Mouse (Mus musculus): Measurements from ENCODE around the gene Zfp787. TPM values are rescaled to one million over a fixed set of nuclear protein-coding genes. Genes with fewer than 3 reads are reported as not detected.

Gene Zfp787
- polyA plus RNA-seq, 1 experiment from 2014 or later: 10.0 TPM

DNA sequence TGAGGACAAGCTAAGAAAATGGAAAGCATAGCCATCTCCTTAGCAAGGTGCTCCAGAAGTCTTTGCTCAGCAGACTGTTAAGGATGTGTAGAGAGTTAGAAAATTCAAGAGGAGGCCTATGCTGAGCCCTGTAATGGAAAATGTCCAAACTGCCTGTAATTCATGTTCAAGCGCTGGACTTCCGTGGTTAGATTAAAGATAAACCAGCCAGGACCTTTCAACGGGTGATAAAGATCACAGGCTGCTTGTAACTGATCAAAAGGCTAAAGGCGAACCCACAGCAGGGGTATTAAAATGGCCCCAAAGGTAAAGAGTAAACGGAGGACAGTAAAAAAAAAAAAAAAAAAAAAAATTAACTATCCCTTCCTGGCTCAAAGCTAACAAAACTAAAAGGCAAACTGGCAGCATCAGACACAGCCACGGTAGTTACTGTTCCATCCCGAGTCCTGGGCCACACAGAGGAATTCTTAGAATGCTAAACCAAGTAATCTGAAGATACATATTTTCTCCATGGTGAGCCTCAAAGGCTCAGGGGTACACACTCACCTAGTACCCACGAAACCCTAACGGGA is 1.2 kb upstream of the Zfp787 start:
- ATAC-seq (ENCODE audit: low read depth): no peak
- peak overlapping the region; percentile 89 for H3K27ac ChIP-seq (ENCODE audit: low read length)
- peak overlapping the region; percentile 82 for H3K4me3 ChIP-seq (ENCODE audit: low read depth, low read length)
- H3K27me3 ChIP-seq (ENCODE audit: control insufficient read depth, insufficient read depth, low read depth, low read length): no peaks in the 10 kb centered on the region
- peak overlapping the region; percentile 79 for H3K4me2 ChIP-seq (ENCODE audit: low read depth, low read length)
- H3K36me3 ChIP-seq (ENCODE audit: control insufficient read depth, insufficient read depth): no peaks in the 10 kb centered on the region
- H3K4me1 ChIP-seq (ENCODE audit: control insufficient read depth, low read depth, low read length): peaks cover 44% of the 10 kb centered on the region
- 22% methylated on average over 9 of the region's 9 CpGs for WGBS (ENCODE audit: insufficient replicate concordance)
- H3K9ac ChIP-seq (ENCODE audit: low read depth, low read length): peak overlapping the region; percentile 86
- no peaks in the 10 kb centered on the region for H3K9me3 ChIP-seq (replicated peaks; ENCODE audit: control insufficient read depth, low read length)

DNA sequence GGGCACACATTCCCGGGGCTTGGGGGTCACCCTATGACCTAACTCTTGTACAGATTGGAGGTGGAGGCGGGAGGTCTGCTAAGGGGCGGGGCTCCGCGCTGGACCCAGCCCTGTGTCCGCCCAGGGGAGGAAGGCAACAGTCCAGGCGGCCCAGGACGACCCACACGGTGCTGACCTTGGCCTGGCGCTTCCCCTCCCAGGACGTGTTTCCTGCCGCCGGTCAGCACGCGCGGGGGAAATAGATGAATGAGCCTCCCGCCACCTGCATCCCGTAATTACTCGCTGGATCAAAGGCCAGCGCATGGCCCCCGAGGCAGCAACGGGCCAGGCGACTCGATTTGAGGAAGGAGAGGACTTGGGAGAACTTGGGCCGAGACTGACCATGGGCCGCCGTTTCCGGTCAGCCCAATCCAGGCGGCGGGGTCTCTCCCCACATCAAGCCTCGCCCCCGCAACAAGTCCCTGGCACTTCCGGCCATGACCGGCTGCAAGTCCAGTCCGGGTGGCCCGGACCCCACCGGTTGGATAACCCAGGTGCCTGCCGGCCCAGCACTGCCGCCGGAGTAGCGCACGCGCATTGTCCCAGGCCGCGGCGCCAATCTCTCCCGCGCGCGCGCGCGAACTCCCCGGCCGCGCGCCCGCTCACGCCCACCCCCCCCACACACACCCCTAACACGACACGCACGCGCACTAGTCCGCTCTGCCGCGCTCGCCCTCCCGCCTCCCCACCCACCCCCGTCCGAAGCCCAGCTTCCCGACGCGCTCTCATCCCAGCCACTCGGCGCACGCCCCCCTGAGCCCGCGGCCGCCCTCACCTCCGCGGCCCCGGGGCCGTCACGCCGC is 545 bp downstream of the Zfp787 start:
- H3K36me3 ChIP-seq (ENCODE audit: control insufficient read depth, insufficient read depth): no peaks in the 10 kb centered on the region
- no peaks in the 10 kb centered on the region for H3K27me3 ChIP-seq (ENCODE audit: control insufficient read depth, insufficient read depth, low read depth, low read length)
- H3K27ac ChIP-seq (ENCODE audit: low read length): peak overlapping the region; percentile 89
- H3K4me1 ChIP-seq (ENCODE audit: control insufficient read depth, low read depth, low read length): peaks cover 48% of the 10 kb centered on the region
- under 1% methylated on average over 68 of the region's 85 CpGs for WGBS (ENCODE audit: insufficient replicate concordance)
- no peaks in the 10 kb centered on the region for H3K9me3 ChIP-seq (replicated peaks; ENCODE audit: control insufficient read depth, low read length)
- H3K4me2 ChIP-seq (ENCODE audit: low read depth, low read length): peak overlapping the region; percentile 79
- ATAC-seq (ENCODE audit: low read depth): peak; percentile 69
- peak overlapping the region; percentile 86 for H3K9ac ChIP-seq (ENCODE audit: low read depth, low read length)
- H3K4me3 ChIP-seq (ENCODE audit: low read depth, low read length): peak overlapping the region; percentile 82

GRCm38 (mm10) chr7:6154164-6154563 is 1.6 kb downstream of the Zfp787 start:
- no peak overlapping the region for H3K9ac ChIP-seq (ENCODE audit: low read depth, low read length)
- H3K4me1 ChIP-seq (ENCODE audit: control insufficient read depth, low read depth, low read length): peaks cover 51% of the 10 kb centered on the region
- peak overlapping the region; percentile 82 for H3K4me3 ChIP-seq (ENCODE audit: low read depth, low read length)
- WGBS (ENCODE audit: insufficient replicate concordance): 37% methylated on average over 5 of the region's 5 CpGs
- peak overlapping the region; percentile 79 for H3K4me2 ChIP-seq (ENCODE audit: low read depth, low read length)
- ATAC-seq (ENCODE audit: low read depth): no peak
- H3K27ac ChIP-seq (ENCODE audit: low read length): peak overlapping the region; percentile 89
- no peaks in the 10 kb centered on the region for H3K9me3 ChIP-seq (replicated peaks; ENCODE audit: control insufficient read depth, low read length)
- H3K27me3 ChIP-seq (ENCODE audit: control insufficient read depth, insufficient read depth, low read depth, low read length): no peaks in the 10 kb centered on the region
- H3K36me3 ChIP-seq (ENCODE audit: control insufficient read depth, insufficient read depth): no peaks in the 10 kb centered on the region

DNA sequence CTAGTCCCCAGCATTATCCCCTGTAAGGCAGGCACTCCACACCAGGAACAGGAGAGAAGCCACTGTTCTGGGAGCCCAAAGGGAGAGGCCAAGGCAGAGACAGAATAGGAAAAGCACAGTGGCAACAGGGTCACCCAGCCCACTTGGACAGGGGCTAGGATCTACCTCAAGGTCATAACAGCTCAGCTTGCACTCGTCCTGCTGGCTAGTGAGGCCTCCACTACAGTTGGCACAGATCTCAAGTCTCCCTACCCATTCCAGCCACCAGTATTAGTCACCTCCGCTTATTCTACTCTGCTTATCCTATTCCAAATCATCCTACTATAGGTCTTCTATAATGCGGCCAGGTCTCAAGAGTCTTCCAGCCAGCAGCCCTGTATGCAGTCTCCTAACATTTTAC is 2.7 kb downstream of the Zfp787 start:
- no peaks in the 10 kb centered on the region for H3K27me3 ChIP-seq (ENCODE audit: control insufficient read depth, insufficient read depth, low read depth, low read length)
- H3K4me3 ChIP-seq (ENCODE audit: low read depth, low read length): no peak overlapping the region
- peaks cover 61% of the 10 kb centered on the region for H3K4me1 ChIP-seq (ENCODE audit: control insufficient read depth, low read depth, low read length)
- H3K9ac ChIP-seq (ENCODE audit: low read depth, low read length): no peak overlapping the region
- WGBS (ENCODE audit: insufficient replicate concordance): 75% methylated on average over 3 of the region's 3 CpGs
- no peak for ATAC-seq (ENCODE audit: low read depth)
- H3K36me3 ChIP-seq (ENCODE audit: control insufficient read depth, insufficient read depth): no peaks in the 10 kb centered on the region
- no peak overlapping the region for H3K27ac ChIP-seq (ENCODE audit: low read length)
- no peak overlapping the region for H3K4me2 ChIP-seq (ENCODE audit: low read depth, low read length)
- no peaks in the 10 kb centered on the region for H3K9me3 ChIP-seq (replicated peaks; ENCODE audit: control insufficient read depth, low read length)

DNA sequence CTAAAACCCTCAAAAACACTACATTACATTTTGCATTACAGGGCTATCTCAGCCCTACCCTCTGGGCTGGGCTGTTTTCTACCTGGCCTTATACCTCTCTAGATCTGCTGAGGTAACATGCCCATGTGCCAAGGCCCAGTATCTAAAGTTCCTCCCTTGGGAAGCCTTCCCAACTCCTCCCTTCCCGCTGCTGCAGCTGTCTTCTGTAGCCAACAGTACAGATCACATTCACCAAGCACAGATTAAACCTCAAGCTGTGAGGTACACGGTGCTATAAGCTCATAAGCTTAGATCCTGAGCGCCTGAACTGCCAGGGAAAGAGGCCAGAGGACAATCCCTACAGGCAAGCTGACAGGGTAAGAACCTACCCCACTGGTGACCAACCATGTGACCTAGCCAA is 3.8 kb downstream of the Zfp787 start:
- Histone ChIP-seq H3K4me3 (ENCODE audit: low read depth, low read length) (no peak overlapping the region), H3K4me1 (ENCODE audit: control insufficient read depth, low read depth, low read length) (peaks cover 61% of the 10 kb centered on the region), H3K27me3 (ENCODE audit: control insufficient read depth, insufficient read depth, low read depth, low read length) (no peaks in the 10 kb centered on the region), H3K9ac (ENCODE audit: low read depth, low read length) (no peak overlapping the region), H3K36me3 (ENCODE audit: control insufficient read depth, insufficient read depth) (no peaks in the 10 kb centered on the region), H3K9me3 (replicated peaks; ENCODE audit: control insufficient read depth, low read length) (no peaks in the 10 kb centered on the region), H3K27ac (ENCODE audit: low read length) (no peak overlapping the region), H3K4me2 (ENCODE audit: low read depth, low read length) (no peak overlapping the region)
- 58% methylated on average over 3 of the region's 3 CpGs for WGBS (ENCODE audit: insufficient replicate concordance)
- ATAC-seq (ENCODE audit: low read depth): no peak

GRCm38 (mm10) chr7:6151266-6151665 is 4.5 kb downstream of the Zfp787 start:
- Histone ChIP-seq H3K4me2 (ENCODE audit: low read depth, low read length) (no peak overlapping the region), H3K9me3 (replicated peaks; ENCODE audit: control insufficient read depth, low read length) (no peaks in the 10 kb centered on the region), H3K4me1 (ENCODE audit: control insufficient read depth, low read depth, low read length) (peaks cover 61% of the 10 kb centered on the region), H3K4me3 (ENCODE audit: low read depth, low read length) (no peak overlapping the region), H3K9ac (ENCODE audit: low read depth, low read length) (no peak overlapping the region), H3K36me3 (ENCODE audit: control insufficient read depth, insufficient read depth) (no peaks in the 10 kb centered on the region), H3K27me3 (ENCODE audit: control insufficient read depth, insufficient read depth, low read depth, low read length) (no peaks in the 10 kb centered on the region), H3K27ac (ENCODE audit: low read length) (no peak overlapping the region)
- no peak for ATAC-seq (ENCODE audit: low read depth)
- WGBS (ENCODE audit: insufficient replicate concordance): 72% methylated on average over 1 of the region's 1 CpGs

GRCm38 (mm10) chr7:6147688-6148087 is 8.1 kb downstream of the Zfp787 start:
- Histone ChIP-seq H3K36me3 (ENCODE audit: control insufficient read depth, insufficient read depth) (no peaks in the 10 kb centered on the region), H3K27me3 (ENCODE audit: control insufficient read depth, insufficient read depth, low read depth, low read length) (no peaks in the 10 kb centered on the region), H3K27ac (ENCODE audit: low read length) (peak overlapping the region; percentile 66), H3K4me1 (ENCODE audit: control insufficient read depth, low read depth, low read length) (peaks cover 62% of the 10 kb centered on the region), H3K9me3 (replicated peaks; ENCODE audit: control insufficient read depth, low read length) (no peaks in the 10 kb centered on the region), H3K4me3 (ENCODE audit: low read depth, low read length) (no peak overlapping the region), H3K4me2 (ENCODE audit: low read depth, low read length) (no peak overlapping the region), H3K9ac (ENCODE audit: low read depth, low read length) (no peak overlapping the region)
- ATAC-seq (ENCODE audit: low read depth): peak; percentile 12; the same call in 1 of the 2 replicates
- WGBS (ENCODE audit: insufficient replicate concordance): 55% methylated on average over 5 of the region's 5 CpGs

DNA sequence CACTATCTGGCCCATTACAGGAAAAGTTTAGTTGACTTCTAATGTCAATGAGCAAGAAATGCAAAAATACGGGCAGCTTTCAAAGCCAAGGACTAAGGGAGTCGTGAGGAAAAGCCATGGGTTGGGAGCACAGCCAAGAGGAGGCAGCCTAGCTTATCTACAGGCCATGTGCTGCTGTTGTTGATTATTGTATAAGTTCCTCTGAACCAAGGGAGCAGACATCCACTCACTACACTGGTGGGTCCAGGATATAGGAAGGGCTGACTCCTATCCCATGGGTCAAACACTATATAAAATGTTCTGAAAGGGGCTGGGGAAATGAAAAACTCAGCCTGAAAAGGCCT is 8.8 kb downstream of the Zfp787 start:
- no peak overlapping the region for H3K4me2 ChIP-seq (ENCODE audit: low read depth, low read length)
- no peaks in the 10 kb centered on the region for H3K9me3 ChIP-seq (replicated peaks; ENCODE audit: control insufficient read depth, low read length)
- peak; percentile 42 for ATAC-seq (ENCODE audit: low read depth)
- WGBS (ENCODE audit: insufficient replicate concordance): 19% methylated on average over 2 of the region's 2 CpGs
- no peak overlapping the region for H3K9ac ChIP-seq (ENCODE audit: low read depth, low read length)
- H3K4me1 ChIP-seq (ENCODE audit: control insufficient read depth, low read depth, low read length): peaks cover 59% of the 10 kb centered on the region
- H3K36me3 ChIP-seq (ENCODE audit: control insufficient read depth, insufficient read depth): no peaks in the 10 kb centered on the region
- H3K27ac ChIP-seq (ENCODE audit: low read length): peak overlapping the region; percentile 52
- H3K4me3 ChIP-seq (ENCODE audit: low read depth, low read length): no peak overlapping the region
- H3K27me3 ChIP-seq (ENCODE audit: control insufficient read depth, insufficient read depth, low read depth, low read length): no peaks in the 10 kb centered on the region

All from liver, embryonic 16.5 days (tissue).